Mouse (Mus musculus): Measurements from ENCODE around the gene Nsun2.

- TF ChIP-seq POLR2A (IDR thresholded peaks at IDR 0.05; ENCODE audit: control insufficient read depth, extremely low read depth, insufficient read depth, low read length, poor library complexity): no peak
- no peak for TF ChIP-seq CTCF (IDR thresholded peaks at IDR 0.05; ENCODE audit: borderline replicate concordance, control insufficient read depth, extremely low read depth, insufficient read depth, low read length, poor library complexity)
Observed at GRCm38 (mm10) chr13:69524158-69524530, 9.4 kb upstream of the Nsun2 start.
